In genomic region chr6:136041821-136042220, GRCm38 (mm10) we compare ENCODE assay signal across 13 mouse cellular contexts.
"Had no signal": no experiment of that assay in that cellular context is flagged by ENCODE, and none has a peak within 500 bp of the region (broad histone marks: within the 10 kb centered on the region; RNA-seq: fewer than 3 reads in every experiment).

No protein-coding gene starts in this region.

- H3K4me1 ChIP-seq: midbrain, embryonic 12.5 days; stomach, embryonic 15.5 days had no signal

- H3K9ac ChIP-seq: liver, embryonic 14.5 days; lung, embryonic 14.5 days; midbrain, embryonic 12.5 days; midbrain, embryonic 15.5 days; stomach, embryonic 15.5 days had no signal

- H3K4me2 ChIP-seq: lung, embryonic 14.5 days; midbrain, embryonic 12.5 days; midbrain, embryonic 15.5 days; stomach, embryonic 15.5 days had no signal

- H3K27me3 ChIP-seq: midbrain, embryonic 12.5 days; midbrain, embryonic 15.5 days; stomach, embryonic 15.5 days had no signal

- DNase-seq: lung, adult 18-20 months; right cerebral cortex, postnatal 14 days; thymus, adult 2 months; thymus, postnatal 25 days; thymus, postnatal 4 days had no signal

- H3K9me3 ChIP-seq: midbrain, embryonic 10.5 days; midbrain, embryonic 12.5 days; midbrain, embryonic 15.5 days; stomach, embryonic 15.5 days had no signal

- H3K36me3 ChIP-seq: midbrain, embryonic 10.5 days; midbrain, embryonic 12.5 days; midbrain, embryonic 15.5 days; stomach, embryonic 15.5 days had no signal

- H3K27ac ChIP-seq: liver, embryonic 14.5 days; midbrain, embryonic 10.5 days; midbrain, embryonic 12.5 days; midbrain, embryonic 15.5 days; stomach, embryonic 15.5 days; stomach, postnatal 0 days had no signal

- ATAC-seq: midbrain, embryonic 15.5 days had no signal

- H3K4me3 ChIP-seq: midbrain, embryonic 10.5 days; midbrain, embryonic 12.5 days; midbrain, embryonic 15.5 days; myocyte; stomach, embryonic 15.5 days had no signal
